Mouse (Mus musculus) telencephalon, adult 2 months (tissue): ENCODE data around the gene Pard3b.
A peak's percentile ranks its signal among the peaks of the same experiment; 100 is the strongest.
"Not testable (repeated sequence)": the region's sequence is repeated elsewhere in the genome, so short reads cannot be mapped to it uniquely, and the experiment has no call there.

Source experiments
- DNase-seq: peaks from one replicate; pipeline ENCODE4 v3.0.0-alpha.2; 2011; ENCODE audit warnings: low read depth, low spot score

Gene Pard3b

GRCm38 (mm10) chr1:62566596-62566995 is 928.0 kb downstream of the Pard3b start:
- DNase-seq, result no peak

GRCm38 (mm10) chr1:62576939-62577590 is 938.4 kb downstream of the Pard3b start:
- no peak for DNase-seq

GRCm38 (mm10) chr1:62579024-62579765 is 940.6 kb downstream of the Pard3b start:
- no peak for DNase-seq

GRCm38 (mm10) chr1:62580314-62580935 is 941.8 kb downstream of the Pard3b start:
- DNase-seq, result no peak

GRCm38 (mm10) chr1:62582476-62582875 is 943.9 kb downstream of the Pard3b start:
- no peak for DNase-seq

- no peak for DNase-seq
Measured at GRCm38 (mm10) chr1:62587536-62587935, 948.9 kb downstream of the Pard3b start.

GRCm38 (mm10) chr1:62591296-62592031 is 952.8 kb downstream of the Pard3b start:
- DNase-seq, result no peak

- DNase-seq, result peak; percentile 54
Measured at GRCm38 (mm10) chr1:62595401-62595800, 956.8 kb downstream of the Pard3b start.

- no peak for DNase-seq
Measured at GRCm38 (mm10) chr1:62597751-62598400, 959.3 kb downstream of the Pard3b start.

GRCm38 (mm10) chr1:62598551-62598950 is 959.9 kb downstream of the Pard3b start:
- DNase-seq, result no peak

- not testable (repeated sequence) for DNase-seq
Measured at GRCm38 (mm10) chr1:62604644-62605043, 966.0 kb downstream of the Pard3b start.

GRCm38 (mm10) chr1:62618109-62618665 is 979.6 kb downstream of the Pard3b start:
- DNase-seq, result no peak

- DNase-seq, result no peak
Measured at GRCm38 (mm10) chr1:62619456-62619855, 980.8 kb downstream of the Pard3b start.

GRCm38 (mm10) chr1:62622447-62622846 is 983.8 kb downstream of the Pard3b start:
- DNase-seq, result no peak

GRCm38 (mm10) chr1:62624166-62624565 is 985.5 kb downstream of the Pard3b start:
- DNase-seq, result no peak

- DNase-seq, result no peak
Measured at GRCm38 (mm10) chr1:62624836-62625235, 986.2 kb downstream of the Pard3b start.

- DNase-seq, result no peak
Measured at GRCm38 (mm10) chr1:62625332-62625731, 986.7 kb downstream of the Pard3b start.

GRCm38 (mm10) chr1:62625819-62626505 is 987.3 kb downstream of the Pard3b start:
- no peak for DNase-seq

- DNase-seq, result no peak
Measured at GRCm38 (mm10) chr1:62629952-62630351, 991.3 kb downstream of the Pard3b start.

- DNase-seq, result no peak
Measured at GRCm38 (mm10) chr1:62631511-62632305, 993.1 kb downstream of the Pard3b start.
